Mouse (Mus musculus) hindbrain, embryonic 10.5 days (tissue): ENCODE results near the gene Traf3ip2. TPM values are rescaled to one million over a fixed set of nuclear protein-coding genes. Genes with fewer than 3 reads are reported as not detected.
A peak's percentile ranks its signal among the peaks of the same experiment; 100 is the strongest.

ENCODE experiments used
- DNase-seq: peaks from one replicate; pipeline ENCODE4 v3.0.0-alpha.2; 2017; ENCODE audit warnings: low spot score
- H3K27ac ChIP-seq: fragments of 300-500 bp; sonication (generic); 2 replicates; pipeline ENCODE4 v1.5.1; 2016; ENCODE audit warnings: mild to moderate bottlenecking, moderate library complexity
- H3K27me3 ChIP-seq: fragments of 300-500 bp; sonication (generic); 2 replicates; pipeline ENCODE4 v1.6.1; 2016; ENCODE audit warnings: mild to moderate bottlenecking; ENCODE audit not compliant: poor library complexity, insufficient read depth, severe bottlenecking
- H3K36me3 ChIP-seq: fragments of 300-500 bp; sonication (generic); 2 replicates; pipeline ENCODE4 v1.6.1; 2016; ENCODE audit warnings: mild to moderate bottlenecking, moderate library complexity
- H3K4me1 ChIP-seq: fragments of 300-500 bp; sonication (generic); replicated peaks from 2 replicates; pipeline ENCODE4 v1.6.1; 2016; ENCODE audit warnings: mild to moderate bottlenecking
- H3K4me3 ChIP-seq: fragments of 300-500 bp; sonication (generic); 2 replicates; pipeline ENCODE4 v1.5.1; 2016; ENCODE audit warnings: mild to moderate bottlenecking, moderate library complexity
- H3K9me3 ChIP-seq: fragments of 300-500 bp; sonication (generic); 2 replicates; pipeline ENCODE4 v1.6.1; 2016; ENCODE audit warnings: mild to moderate bottlenecking, moderate library complexity
- WGBS: fragments of 180-500 bp; shearing (Covaris S2); methylation state at CpG from one replicate; pipeline ENCODE4 v1.1.7; 2016; 5-methylcytosine and 5-hydroxymethylcytosine counted together
- polyA plus RNA-seq: library from polyadenylated mRNA; unstranded; fragments of >200 nt; fragmentation: Nextera tagmentation; extraction: Ambion mirVana; gene quantifications from 2 replicates; pipeline ENCODE4 v1.2.1, GENCODE M21; 2016

Traf3ip2 gene
- polyA plus RNA-seq, 1 experiment from 2014 or later = 8.3 TPM

GRCm38 (mm10) chr10:39666027-39666426 lies 53.3 kb downstream of the Traf3ip2 start:
- DNase-seq = no peak
- no peaks in the 10 kb centered on the region for H3K27me3 ChIP-seq
- no peak overlapping the region for H3K27ac ChIP-seq
- H3K36me3 ChIP-seq = peaks cover 20% of the 10 kb centered on the region
- no peak overlapping the region for H3K4me3 ChIP-seq
- H3K4me1 ChIP-seq = peaks cover 23% of the 10 kb centered on the region
- 72% methylated on average over 3 of the region's 3 CpGs for WGBS
- H3K9me3 ChIP-seq = 0 out of 2 replicates have a peak, but pooled peaks cover 4% of the 10 kb centered on the region

- Histone ChIP-seq H3K27ac (no peak overlapping the region), H3K9me3 (no peaks in the 10 kb centered on the region), H3K4me3 (no peak overlapping the region), H3K27me3 (no peaks in the 10 kb centered on the region), H3K4me1 (peaks cover 40% of the 10 kb centered on the region), H3K36me3 (0 out of 2 replicates have a peak, but pooled peaks cover 8% of the 10 kb centered on the region)
- WGBS = 82% methylated on average over 1 of the region's 1 CpGs
- DNase-seq = no peak
Measured at GRCm38 (mm10) chr10:39671451-39671850, 58.7 kb downstream of the Traf3ip2 start.

- Histone ChIP-seq H3K9me3 (no peaks in the 10 kb centered on the region), H3K27ac (peak overlapping the region; percentile 71), H3K4me3 (no peak overlapping the region), H3K27me3 (no peaks in the 10 kb centered on the region), H3K36me3 (peaks cover 11% of the 10 kb centered on the region; the same call in 1 of the 2 replicates), H3K4me1 (peaks cover 39% of the 10 kb centered on the region)
- DNase-seq = peak; percentile 46
- WGBS = 14% methylated on average over 4 of the region's 4 CpGs
Measured at GRCm38 (mm10) chr10:39672547-39673051, 59.9 kb downstream of the Traf3ip2 start.

- peaks cover 11% of the 10 kb centered on the region; the same call in 1 of the 2 replicates for H3K36me3 ChIP-seq
- no peaks in the 10 kb centered on the region for H3K9me3 ChIP-seq
- 31% methylated on average over 3 of the region's 3 CpGs for WGBS
- no peak overlapping the region for H3K4me3 ChIP-seq
- no peaks in the 10 kb centered on the region for H3K27me3 ChIP-seq
- peak; percentile 15 for DNase-seq
- H3K27ac ChIP-seq = no peak overlapping the region
- H3K4me1 ChIP-seq = peaks cover 39% of the 10 kb centered on the region
Measured at GRCm38 (mm10) chr10:39674106-39674505, 61.4 kb downstream of the Traf3ip2 start.

- no peaks in the 10 kb centered on the region for H3K9me3 ChIP-seq
- peak overlapping the region; percentile 62; the same call in 1 of the 2 replicates for H3K27ac ChIP-seq
- no peak overlapping the region for H3K4me3 ChIP-seq
- H3K4me1 ChIP-seq = peaks cover 39% of the 10 kb centered on the region
- 31% methylated on average over 3 of the region's 3 CpGs for WGBS
- DNase-seq = peak; percentile 15
- H3K36me3 ChIP-seq = peaks cover 9% of the 10 kb centered on the region; the same call in 1 of the 2 replicates
- no peaks in the 10 kb centered on the region for H3K27me3 ChIP-seq
Measured at GRCm38 (mm10) chr10:39674766-39675165, 62.0 kb downstream of the Traf3ip2 start.

- H3K36me3 ChIP-seq = peaks cover 12% of the 10 kb centered on the region
- no peaks in the 10 kb centered on the region for H3K9me3 ChIP-seq
- no peak overlapping the region for H3K27ac ChIP-seq
- H3K4me3 ChIP-seq = no peak overlapping the region
- 95% methylated on average over 4 of the region's 4 CpGs for WGBS
- DNase-seq = no peak
- H3K4me1 ChIP-seq = peaks cover 23% of the 10 kb centered on the region
- no peaks in the 10 kb centered on the region for H3K27me3 ChIP-seq
Measured at GRCm38 (mm10) chr10:39678199-39678791, 65.6 kb downstream of the Traf3ip2 start.

GRCm38 (mm10) chr10:39681014-39681413 lies 68.3 kb downstream of the Traf3ip2 start:
- peaks cover under 1% of the 10 kb centered on the region; the same call in 1 of the 2 replicates for H3K4me1 ChIP-seq
- 84% methylated on average over 4 of the region's 4 CpGs for WGBS
- no peak for DNase-seq
- no peaks in the 10 kb centered on the region for H3K9me3 ChIP-seq
- H3K36me3 ChIP-seq = peaks cover 12% of the 10 kb centered on the region
- H3K27ac ChIP-seq = no peak overlapping the region
- H3K27me3 ChIP-seq = no peaks in the 10 kb centered on the region
- H3K4me3 ChIP-seq = no peak overlapping the region

DNA sequence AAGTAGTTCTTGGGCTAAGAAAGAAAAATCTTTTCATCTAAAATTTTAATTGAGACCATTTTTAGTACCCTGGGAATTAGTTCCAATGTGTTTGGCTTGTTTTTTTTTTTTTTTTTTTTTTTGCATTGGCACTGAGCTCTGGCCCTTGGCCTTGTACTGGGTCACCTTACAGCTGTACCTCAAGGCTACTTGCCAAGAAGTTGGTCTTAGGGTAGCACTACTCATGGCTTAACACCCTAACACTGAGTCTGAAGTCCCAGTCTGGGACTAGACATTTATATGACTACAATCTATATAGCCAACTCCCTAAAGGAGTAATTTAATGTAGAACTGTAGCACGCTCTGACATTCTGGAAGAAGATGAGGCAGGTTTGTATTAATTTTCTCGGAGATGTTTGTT lies 69.8 kb downstream of the Traf3ip2 start:
- H3K4me1 ChIP-seq = no peaks in the 10 kb centered on the region; the same call in 1 of the 2 replicates
- H3K27ac ChIP-seq = no peak overlapping the region
- peaks cover 14% of the 10 kb centered on the region for H3K36me3 ChIP-seq
- 87% methylated on average over 2 of the region's 2 CpGs for WGBS
- H3K27me3 ChIP-seq = no peaks in the 10 kb centered on the region
- no peaks in the 10 kb centered on the region for H3K9me3 ChIP-seq
- no peak for DNase-seq
- H3K4me3 ChIP-seq = no peak overlapping the region

DNA sequence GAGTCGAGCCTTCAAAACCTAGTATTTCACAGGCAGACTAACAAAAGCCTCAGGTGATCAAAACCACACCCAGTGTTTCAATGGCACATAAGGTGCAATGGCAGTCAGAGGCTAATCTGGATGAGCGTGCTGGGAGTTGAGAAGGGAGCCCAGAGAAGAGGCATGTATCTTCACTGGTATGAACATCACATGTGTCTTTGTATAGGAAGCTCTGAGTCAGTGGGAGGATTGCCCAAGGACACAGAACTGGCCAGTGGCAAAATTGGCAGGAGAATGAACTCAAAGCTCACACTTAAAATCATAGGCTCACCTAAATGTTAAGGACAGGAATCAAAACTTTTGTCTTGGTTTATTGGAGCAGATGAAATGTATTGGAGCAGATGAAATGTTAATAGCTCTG lies 70.7 kb downstream of the Traf3ip2 start:
- no peak for DNase-seq
- H3K9me3 ChIP-seq = no peaks in the 10 kb centered on the region
- H3K27me3 ChIP-seq = no peaks in the 10 kb centered on the region
- no peak overlapping the region for H3K4me3 ChIP-seq
- 89% methylated on average over 2 of the region's 2 CpGs for WGBS
- H3K27ac ChIP-seq = no peak overlapping the region
- H3K36me3 ChIP-seq = peaks cover 14% of the 10 kb centered on the region
- H3K4me1 ChIP-seq = no peaks in the 10 kb centered on the region; the same call in 1 of the 2 replicates

DNA sequence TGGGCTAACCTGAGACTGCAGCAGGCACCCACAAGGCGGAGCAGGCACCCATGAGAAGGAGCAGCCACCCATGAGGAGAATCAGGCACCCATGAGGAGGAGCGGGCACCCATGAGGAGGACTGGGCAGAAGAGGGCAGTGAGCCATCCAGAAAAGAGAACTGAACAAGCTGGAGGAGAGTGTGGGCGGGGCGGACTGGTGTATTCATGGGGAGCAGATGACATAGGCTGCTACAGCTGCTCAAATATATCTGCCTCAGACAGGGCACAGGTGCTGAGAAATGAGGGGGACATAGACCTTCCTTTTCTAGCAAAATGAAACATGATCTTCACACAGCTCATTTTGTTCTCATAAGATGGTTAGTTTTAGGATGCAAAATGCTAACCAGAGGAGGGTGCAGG lies 74.1 kb downstream of the Traf3ip2 start:
- peaks cover 5% of the 10 kb centered on the region; the same call in 1 of the 2 replicates for H3K36me3 ChIP-seq
- DNase-seq = no peak
- no peak overlapping the region for H3K27ac ChIP-seq
- H3K4me1 ChIP-seq = peaks cover 6% of the 10 kb centered on the region
- H3K27me3 ChIP-seq = no peaks in the 10 kb centered on the region
- no peaks in the 10 kb centered on the region for H3K9me3 ChIP-seq
- WGBS = 91% methylated on average over 4 of the region's 4 CpGs
- H3K4me3 ChIP-seq = no peak overlapping the region

DNA sequence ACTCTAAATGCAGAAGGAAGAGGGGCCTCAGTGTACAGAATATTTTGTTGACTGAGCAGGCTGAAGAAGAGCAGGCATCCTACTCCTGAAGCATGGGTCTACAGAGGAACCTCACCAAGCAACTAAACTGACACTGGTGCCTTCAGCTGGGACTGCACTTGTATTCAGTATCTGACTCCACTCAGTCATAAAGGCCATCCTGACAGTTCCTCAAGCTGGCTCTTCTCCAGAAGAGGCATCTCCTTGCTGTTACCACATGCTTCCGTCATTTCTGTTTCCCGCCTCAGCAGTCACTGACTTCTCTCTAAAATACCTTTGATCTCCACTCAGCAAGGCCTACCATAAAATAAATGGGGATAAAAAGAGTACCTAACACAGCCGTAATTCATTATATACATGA lies 75.1 kb downstream of the Traf3ip2 start:
- Histone ChIP-seq H3K9me3 (no peaks in the 10 kb centered on the region), H3K4me1 (peaks cover 7% of the 10 kb centered on the region), H3K4me3 (no peak overlapping the region), H3K27ac (no peak overlapping the region), H3K27me3 (no peaks in the 10 kb centered on the region), H3K36me3 (peaks cover 5% of the 10 kb centered on the region; the same call in 1 of the 2 replicates)
- no peak for DNase-seq
- 91% methylated on average over 3 of the region's 3 CpGs for WGBS

DNA sequence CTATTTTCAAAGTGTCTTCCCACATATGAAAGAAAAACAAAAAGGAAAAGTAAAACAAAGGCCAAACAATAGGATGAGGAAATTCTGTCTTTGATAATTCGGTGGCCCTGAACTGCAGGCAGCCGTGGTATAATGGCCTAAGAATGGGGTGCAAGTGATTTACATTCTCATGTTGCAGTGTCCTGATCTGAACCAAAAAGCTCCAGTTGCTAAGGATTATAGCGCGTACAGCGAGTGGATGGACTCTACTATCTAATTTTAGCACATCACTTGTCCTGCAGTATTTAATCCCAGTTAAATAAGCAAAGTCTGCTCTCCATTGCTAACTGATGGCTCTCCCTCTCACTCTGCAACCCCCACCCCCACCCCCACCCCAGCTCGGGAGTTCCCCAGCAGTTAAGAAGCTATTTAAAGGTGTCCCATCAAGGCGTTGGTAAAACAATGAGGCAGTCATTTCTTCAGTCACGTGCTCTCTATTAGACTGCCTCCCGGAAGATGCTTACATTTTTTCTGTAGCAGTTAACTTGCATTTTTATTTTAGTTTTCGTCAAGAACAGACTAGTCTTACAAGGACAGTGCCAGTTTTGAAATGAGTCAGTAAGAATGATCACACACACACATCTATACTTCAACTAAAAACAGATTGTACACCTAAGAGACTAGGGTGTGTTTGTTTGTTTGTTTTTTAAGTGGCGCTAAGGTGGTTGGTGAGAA lies 78.8 kb downstream of the Traf3ip2 start:
- no peaks in the 10 kb centered on the region for H3K27me3 ChIP-seq
- 66% methylated on average over 11 of the region's 11 CpGs for WGBS
- no peak for DNase-seq
- no peaks in the 10 kb centered on the region for H3K9me3 ChIP-seq
- H3K27ac ChIP-seq = no peak overlapping the region
- peaks cover 7% of the 10 kb centered on the region; the same call in 1 of the 2 replicates for H3K4me1 ChIP-seq
- peaks cover 2% of the 10 kb centered on the region; the same call in 1 of the 2 replicates for H3K36me3 ChIP-seq
- H3K4me3 ChIP-seq = no peak overlapping the region

GRCm38 (mm10) chr10:39692152-39692551 lies 79.4 kb downstream of the Traf3ip2 start:
- DNase-seq = no peak
- no peaks in the 10 kb centered on the region for H3K36me3 ChIP-seq
- H3K9me3 ChIP-seq = no peaks in the 10 kb centered on the region
- no peaks in the 10 kb centered on the region for H3K27me3 ChIP-seq
- 81% methylated on average over 2 of the region's 2 CpGs for WGBS
- no peak overlapping the region for H3K27ac ChIP-seq
- H3K4me3 ChIP-seq = no peak overlapping the region
- peaks cover 7% of the 10 kb centered on the region; the same call in 1 of the 2 replicates for H3K4me1 ChIP-seq
